Mouse (Mus musculus): ENCODE measurements at regions not wholly inside any gene's neighbourhood (a gene's known extent, or its start where the extent isn't known, plus 50 kb on each side); places are given as distances from the start of the nearest gene placed in this dataset.
A peak's percentile ranks its signal among the peaks of the same experiment; 100 is the strongest.

- H3K27me3 ChIP-seq (ENCODE audit: insufficient read depth, low read length): no peaks in the 10 kb centered on the region
- WGBS: 71% methylated on average over 3 of the region's 3 CpGs
- H3K9me3 ChIP-seq (ENCODE audit: low read length): no peaks in the 10 kb centered on the region
- ATAC-seq (ENCODE audit: low FRiP score) (no peak), DNase-seq (ENCODE audit: low spot score) (no peak)
- no peak overlapping the region for H3K4me3 ChIP-seq (ENCODE audit: low read depth, low read length)
- H3K4me2 ChIP-seq (ENCODE audit: low read depth, low read length, poor library complexity, severe bottlenecking): no peak overlapping the region
- no peak overlapping the region for H3K9ac ChIP-seq (replicated peaks; ENCODE audit: low read length, poor library complexity, severe bottlenecking)
- peaks cover 3% of the 10 kb centered on the region; the same call in 1 of the 2 replicates for H3K4me1 ChIP-seq (ENCODE audit: insufficient read depth, low read length)
- no peaks in the 10 kb centered on the region for H3K36me3 ChIP-seq (ENCODE audit: insufficient read depth, low read length)
- TF ChIP-seq CTCF (IDR thresholded peaks at IDR 0.05): no peak
- no peak overlapping the region for H3K27ac ChIP-seq (ENCODE audit: low read depth, low read length)
Measured at GRCm38 (mm10) chr10:111700570-111700969, 194.5 kb downstream of the Phlda1 start.

DNA sequence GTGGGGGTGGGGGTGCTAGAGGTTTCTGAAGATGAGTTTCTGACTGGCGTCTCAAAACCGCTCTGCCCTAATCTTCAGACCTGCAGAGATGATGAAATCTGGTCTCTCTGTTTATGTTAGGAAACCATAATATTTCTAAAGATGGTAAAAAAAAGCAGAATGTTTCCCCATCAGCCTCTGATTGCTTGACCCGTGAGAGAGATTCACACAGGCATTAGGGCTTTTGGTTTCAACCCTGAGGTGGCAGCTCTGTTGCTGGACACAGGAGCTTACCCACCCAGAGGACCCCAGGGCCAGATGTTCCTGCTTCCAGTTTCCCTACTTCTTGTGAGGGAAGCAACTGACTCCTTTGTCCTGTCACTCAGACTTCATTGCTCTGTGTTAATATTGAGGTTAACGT lies 195.1 kb downstream of the Phlda1 start:
- H3K9ac ChIP-seq (replicated peaks; ENCODE audit: low read length, poor library complexity, severe bottlenecking): no peak overlapping the region
- H3K27me3 ChIP-seq (ENCODE audit: insufficient read depth, low read length): no peaks in the 10 kb centered on the region
- TF ChIP-seq CTCF (IDR thresholded peaks at IDR 0.05): no peak
- ATAC-seq (ENCODE audit: low FRiP score) (no peak), DNase-seq (ENCODE audit: low spot score) (no peak)
- H3K4me1 ChIP-seq (ENCODE audit: insufficient read depth, low read length): peaks cover 3% of the 10 kb centered on the region; the same call in 1 of the 2 replicates
- H3K36me3 ChIP-seq (ENCODE audit: insufficient read depth, low read length): no peaks in the 10 kb centered on the region
- no peak overlapping the region for H3K27ac ChIP-seq (ENCODE audit: low read depth, low read length)
- no peak overlapping the region for H3K4me3 ChIP-seq (ENCODE audit: low read depth, low read length)
- H3K9me3 ChIP-seq (ENCODE audit: low read length): no peaks in the 10 kb centered on the region
- no peak overlapping the region for H3K4me2 ChIP-seq (ENCODE audit: low read depth, low read length, poor library complexity, severe bottlenecking)
- 58% methylated on average over 4 of the region's 4 CpGs for WGBS

GRCm38 (mm10) chr10:111702435-111702834 lies 196.3 kb downstream of the Phlda1 start:
- H3K27me3 ChIP-seq (ENCODE audit: insufficient read depth, low read length): no peaks in the 10 kb centered on the region
- H3K4me3 ChIP-seq (ENCODE audit: low read depth, low read length): no peak overlapping the region
- DNase-seq (ENCODE audit: low spot score) (no peak), ATAC-seq (ENCODE audit: low FRiP score) (no peak)
- peaks cover 3% of the 10 kb centered on the region; the same call in 1 of the 2 replicates for H3K4me1 ChIP-seq (ENCODE audit: insufficient read depth, low read length)
- H3K4me2 ChIP-seq (ENCODE audit: low read depth, low read length, poor library complexity, severe bottlenecking): no peak overlapping the region
- no peaks in the 10 kb centered on the region for H3K9me3 ChIP-seq (ENCODE audit: low read length)
- H3K36me3 ChIP-seq (ENCODE audit: insufficient read depth, low read length): no peaks in the 10 kb centered on the region
- no peak overlapping the region for H3K27ac ChIP-seq (ENCODE audit: low read depth, low read length)
- no peak overlapping the region for H3K9ac ChIP-seq (replicated peaks; ENCODE audit: low read length, poor library complexity, severe bottlenecking)
- WGBS: 97% methylated on average over 6 of the region's 6 CpGs
- TF ChIP-seq CTCF (IDR thresholded peaks at IDR 0.05): no peak

GRCm38 (mm10) chr10:111703447-111703846 lies 197.4 kb downstream of the Phlda1 start:
- 97% methylated on average over 3 of the region's 3 CpGs for whole genome bisulfite sequencing
- no peak overlapping the region for H3K9ac ChIP-seq (replicated peaks; ENCODE audit: low read length, poor library complexity, severe bottlenecking)
- H3K9me3 ChIP-seq (ENCODE audit: low read length): no peaks in the 10 kb centered on the region
- DNase-seq (ENCODE audit: low spot score) (no peak), ATAC-seq (ENCODE audit: low FRiP score) (no peak)
- no peak overlapping the region for H3K4me2 ChIP-seq (ENCODE audit: low read depth, low read length, poor library complexity, severe bottlenecking)
- peaks cover 3% of the 10 kb centered on the region; the same call in 1 of the 2 replicates for H3K4me1 ChIP-seq (ENCODE audit: insufficient read depth, low read length)
- no peak overlapping the region for H3K27ac ChIP-seq (ENCODE audit: low read depth, low read length)
- H3K4me3 ChIP-seq (ENCODE audit: low read depth, low read length): no peak overlapping the region
- no peaks in the 10 kb centered on the region for H3K36me3 ChIP-seq (ENCODE audit: insufficient read depth, low read length)
- no peaks in the 10 kb centered on the region for H3K27me3 ChIP-seq (ENCODE audit: insufficient read depth, low read length)
- no peak for TF ChIP-seq CTCF (IDR thresholded peaks at IDR 0.05)

DNA sequence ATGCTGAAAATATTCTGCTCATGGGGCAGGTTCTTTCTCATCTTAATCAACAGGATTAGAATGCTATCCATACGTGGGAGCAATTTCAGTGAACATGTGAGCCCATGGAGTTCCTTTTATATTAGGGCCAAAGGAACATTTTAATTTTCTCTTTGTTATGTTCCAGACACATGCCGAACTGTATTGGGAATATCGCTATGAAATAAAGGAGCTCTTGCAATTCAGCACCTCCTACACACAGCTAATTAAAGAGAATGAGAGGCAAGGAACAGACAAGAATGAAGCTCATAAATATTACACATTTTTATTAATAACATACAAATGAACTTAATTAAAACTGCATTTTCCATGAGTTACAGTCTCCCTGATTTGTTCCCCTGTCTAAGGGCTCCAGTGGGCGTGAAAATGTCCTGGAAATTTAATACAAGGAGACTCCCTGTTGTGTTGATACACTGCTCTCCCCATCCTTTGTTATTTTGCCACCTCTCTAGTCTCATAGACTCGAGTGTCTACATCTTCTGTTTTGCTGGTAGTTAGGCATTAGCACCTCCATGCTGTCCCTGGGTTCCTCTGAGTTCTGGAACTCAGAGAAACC lies 205.5 kb downstream of the Phlda1 start:
- WGBS: 49% methylated on average over 5 of the region's 5 CpGs
- Histone ChIP-seq H3K27ac (ENCODE audit: low read depth, low read length) (no peak overlapping the region), H3K4me3 (ENCODE audit: low read depth, low read length) (no peak overlapping the region), H3K27me3 (ENCODE audit: insufficient read depth, low read length) (no peaks in the 10 kb centered on the region), H3K4me2 (ENCODE audit: low read depth, low read length, poor library complexity, severe bottlenecking) (no peak overlapping the region), H3K9ac (replicated peaks; ENCODE audit: low read length, poor library complexity, severe bottlenecking) (no peak overlapping the region), H3K9me3 (ENCODE audit: low read length) (no peaks in the 10 kb centered on the region), H3K4me1 (ENCODE audit: insufficient read depth, low read length) (no peaks in the 10 kb centered on the region), H3K36me3 (ENCODE audit: insufficient read depth, low read length) (no peaks in the 10 kb centered on the region)
- DNase-seq (ENCODE audit: low spot score) (peak; percentile 46), ATAC-seq (ENCODE audit: low FRiP score) (no peak)
- no peak for TF ChIP-seq CTCF (IDR thresholded peaks at IDR 0.05)

GRCm38 (mm10) chr10:111712991-111713390 lies 206.9 kb downstream of the Phlda1 start:
- no peak for TF ChIP-seq CTCF (IDR thresholded peaks at IDR 0.05)
- no peaks in the 10 kb centered on the region for H3K9me3 ChIP-seq (ENCODE audit: low read length)
- H3K4me1 ChIP-seq (ENCODE audit: insufficient read depth, low read length): no peaks in the 10 kb centered on the region
- no peak overlapping the region for H3K9ac ChIP-seq (replicated peaks; ENCODE audit: low read length, poor library complexity, severe bottlenecking)
- no peak overlapping the region for H3K4me3 ChIP-seq (ENCODE audit: low read depth, low read length)
- no peak overlapping the region for H3K4me2 ChIP-seq (ENCODE audit: low read depth, low read length, poor library complexity, severe bottlenecking)
- H3K36me3 ChIP-seq (ENCODE audit: insufficient read depth, low read length): no peaks in the 10 kb centered on the region
- ATAC-seq (ENCODE audit: low FRiP score) (no peak), DNase-seq (ENCODE audit: low spot score) (no peak)
- H3K27me3 ChIP-seq (ENCODE audit: insufficient read depth, low read length): no peaks in the 10 kb centered on the region
- 59% methylated on average over 7 of the region's 7 CpGs for WGBS
- H3K27ac ChIP-seq (ENCODE audit: low read depth, low read length): no peak overlapping the region
